ENCODE assay signal across 14 mouse cellular contexts in genomic region chr2:132377436-132377835, GRCm38 (mm10). TPM values are rescaled to one million over a fixed set of nuclear protein-coding genes. Genes with fewer than 3 reads are reported as not detected.
DNase-seq lines count a peak whose midpoint lies in the region; ATAC-seq and TF ChIP-seq lines count a peak whose summit lies in the region.
"Had no signal": no experiment of that assay in that cellular context is flagged by ENCODE, and none has a peak within 500 bp of the region (broad histone marks: within the 10 kb centered on the region; RNA-seq: fewer than 3 reads in every experiment).

No protein-coding gene starts in this region.

- H3K4me1 ChIP-seq in forebrain, embryonic 14.5 days (ENCODE audit: control insufficient read depth, insufficient read depth, low read length): no peaks in the 10 kb centered on the region
- H3K4me1 ChIP-seq in forebrain, embryonic 11.5 days (replicated peaks; ENCODE audit: control insufficient read depth, insufficient read depth, low read length): no peaks in the 10 kb centered on the region
- no peaks in the 10 kb centered on the region; the same call in 1 of the 2 replicates for H3K4me1 ChIP-seq in cerebellum, adult 2 months (ENCODE audit: control insufficient read depth, insufficient read depth, low read length)
- H3K4me1 ChIP-seq: liver, embryonic 15.5 days had no signal

- no peak overlapping the region for H3K27ac ChIP-seq in forebrain, embryonic 14.5 days (ENCODE audit: low read depth, low read length)
- H3K27ac ChIP-seq in forebrain, embryonic 11.5 days (ENCODE audit: low read depth, low read length): no peak overlapping the region
- no peak overlapping the region for H3K27ac ChIP-seq in cerebellum, adult 2 months (ENCODE audit: insufficient read depth, low read length)
- H3K27ac ChIP-seq: kidney, postnatal 0 days; liver, embryonic 15.5 days had no signal

- peak; percentile 37; the same call in 1 of the 2 replicates for ATAC-seq in forebrain, embryonic 14.5 days
- no peak for ATAC-seq in forebrain, embryonic 11.5 days (replicated peaks; ENCODE audit: low FRiP score)

- TF ChIP-seq CTCF in cerebellum, adult 2 months (IDR thresholded peaks at IDR 0.05; ENCODE audit: borderline replicate concordance, insufficient read depth, low read depth, low read length): no peak

- WGBS in forebrain, embryonic 14.5 days: 73% methylated on average over 2 of the region's 2 CpGs
- 91% methylated on average over 2 of the region's 2 CpGs for WGBS in forebrain, embryonic 11.5 days
- 10% methylated on average over 2 of the region's 2 CpGs for WGBS in cerebellum, adult 2 months

- no peak overlapping the region for H3K9ac ChIP-seq in forebrain, embryonic 14.5 days (ENCODE audit: low read length)
- no peak overlapping the region for H3K9ac ChIP-seq in forebrain, embryonic 11.5 days (ENCODE audit: low read length)
- H3K9ac ChIP-seq: liver, embryonic 15.5 days had no signal

- no peak overlapping the region for H3K4me3 ChIP-seq in forebrain, embryonic 14.5 days (ENCODE audit: low read depth, low read length)
- no peak overlapping the region for H3K4me3 ChIP-seq in forebrain, embryonic 11.5 days (ENCODE audit: low read depth, low read length)
- H3K4me3 ChIP-seq in cerebellum, adult 2 months (replicated peaks; ENCODE audit: insufficient read depth, low read depth, low read length): no peak overlapping the region
- H3K4me3 ChIP-seq: liver, embryonic 15.5 days had no signal

- no peaks in the 10 kb centered on the region for H3K36me3 ChIP-seq in forebrain, embryonic 14.5 days (ENCODE audit: control insufficient read depth, insufficient read depth, low read length)
- H3K36me3 ChIP-seq in forebrain, embryonic 11.5 days (ENCODE audit: control insufficient read depth, insufficient read depth, low read length): no peaks in the 10 kb centered on the region
- H3K36me3 ChIP-seq: liver, embryonic 15.5 days had no signal

- H3K9me3 ChIP-seq in forebrain, embryonic 14.5 days (replicated peaks; ENCODE audit: control insufficient read depth, low read length): no peaks in the 10 kb centered on the region
- no peaks in the 10 kb centered on the region for H3K9me3 ChIP-seq in forebrain, embryonic 11.5 days (ENCODE audit: control insufficient read depth, low read length)
- H3K9me3 ChIP-seq: liver, embryonic 15.5 days had no signal

- intact Hi-C loops in heart, postnatal 14 days (cut with DNase I): no loop called here

- no peak overlapping the region for H3K4me2 ChIP-seq in forebrain, embryonic 14.5 days (ENCODE audit: low read length)
- no peak overlapping the region for H3K4me2 ChIP-seq in forebrain, embryonic 11.5 days (ENCODE audit: low read depth, low read length, severe bottlenecking)
- H3K4me2 ChIP-seq: liver, embryonic 15.5 days had no signal

- TF ChIP-seq POLR2A in cerebellum, adult 2 months (IDR thresholded peaks at IDR 0.05; ENCODE audit: borderline replicate concordance, insufficient read depth, low read length): no peak

- peak; percentile 20 for DNase-seq in forebrain, embryonic 14.5 days (ENCODE audit: low spot score)
- no peak for DNase-seq in forebrain, embryonic 11.5 days (ENCODE audit: low spot score)
- peak; percentile 63 to 81 for DNase-seq in cerebellum, adult 2 months
- DNase-seq in frontal cortex, postnatal 10 days (ENCODE audit: low spot score in 2 of 2): peak; percentile 25 to 28
- DNase-seq in right cerebral cortex, postnatal 14 days: peak; percentile 11
- DNase-seq in heart, postnatal 14 days: no peak
- no peak for DNase-seq in kidney, adult 8-10 months
- DNase-seq in kidney, postnatal 36 days: no peak
- DNase-seq: gastrocnemius, postnatal 36 days; left cerebral cortex, postnatal 4 days had no signal

- H3K27me3 ChIP-seq in forebrain, embryonic 14.5 days (replicated peaks; ENCODE audit: control insufficient read depth, insufficient read depth, low read length): no peaks in the 10 kb centered on the region
- no peaks in the 10 kb centered on the region for H3K27me3 ChIP-seq in forebrain, embryonic 11.5 days (ENCODE audit: control insufficient read depth, insufficient read depth, low read length)
- no peaks in the 10 kb centered on the region for H3K27me3 ChIP-seq in cerebellum, adult 2 months (ENCODE audit: control insufficient read depth, insufficient read depth, low read length)

RNA-seq across cellular contexts. Expression of gene Prokr2, which starts 7.8 kb away (rescaled TPM):
- polyA plus RNA-seq in forebrain, embryonic 14.5 days (2014; fragmentation: Nextera tagmentation; extraction: Ambion mirVana): 6.5 and 8.6 TPM in 2 replicates
- polyA plus RNA-seq in forebrain, embryonic 11.5 days (2014; fragmentation: Nextera tagmentation; extraction: Ambion mirVana): 3.3 TPM in 2 replicates
- 0.27 and 0.28 TPM in 2 replicates for polyA plus RNA-seq in cerebellum, adult 2 months (2012; rRNA removed)
- total RNA-seq in heart, postnatal 14 days (2021): under 1 TPM; 0.05 to 0.38 TPM
- total RNA-seq: monocyte, adult 5-6 weeks had no signal
- polyA plus RNA-seq: C2C12 had no signal

Comparison
In these comparisons a context has a peak if more than half of its experiments do, and no peak if none do; other contexts are left out.
1. DNase-seq: peak in forebrain, embryonic 14.5 days (single experiment), cerebellum, adult 2 months (2 of 2), frontal cortex, postnatal 10 days (2 of 2) and right cerebral cortex, postnatal 14 days (single experiment); none in forebrain, embryonic 11.5 days (single experiment), heart, postnatal 14 days (0 of 2), kidney, adult 8-10 months (0 of 2) and kidney, postnatal 36 days (0 of 2).